ENCODE assay signal across 23 mouse cellular contexts in genomic region chr6:144269666-144270065, GRCm38 (mm10).
A peak's percentile ranks its signal among the peaks of the same experiment; 100 is the strongest.
DNase-seq lines count a peak whose midpoint lies in the region; ATAC-seq and TF ChIP-seq lines count a peak whose summit lies in the region.
"Had no signal": no experiment of that assay in that cellular context is flagged by ENCODE, and none has a peak within 500 bp of the region (broad histone marks: within the 10 kb centered on the region; RNA-seq: fewer than 3 reads in every experiment).

No protein-coding gene starts in this region.

- WGBS in kidney, postnatal 0 days: 38% methylated on average over 4 of the region's 4 CpGs
- 45% methylated on average over 4 of the region's 4 CpGs for WGBS in liver, embryonic 12.5 days (ENCODE audit: insufficient replicate concordance)

- H3K27ac ChIP-seq in kidney, postnatal 0 days: no peak overlapping the region
- no peak overlapping the region for H3K27ac ChIP-seq in liver, embryonic 12.5 days
- H3K27ac ChIP-seq: embryonic facial prominence, embryonic 13.5 days; forebrain, embryonic 12.5 days; heart, embryonic 13.5 days; hindbrain, embryonic 14.5 days; midbrain, embryonic 12.5 days had no signal

- TF ChIP-seq CTCF in kidney, postnatal 0 days (IDR thresholded peaks at IDR 0.05; ENCODE audit: low read depth): no peak

- peak; percentile 27 for DNase-seq in kidney, postnatal 0 days (ENCODE audit: low spot score)
- DNase-seq in kidney, postnatal 36 days: no peak
- peak; percentile 26 for DNase-seq in CD4-positive helper T cell, adult 2 months (ENCODE audit: low read depth, low spot score)
- peak; percentile 32 for DNase-seq in naive thymus-derived CD4-positive, alpha-beta T cell, adult 2 months (ENCODE audit: low read depth)
- DNase-seq in embryo, embryonic 10.5 days (ENCODE audit: low spot score): no peak
- DNase-seq: cerebellum, adult 18-20 months; cerebellum, postnatal 14 days; embryo, embryonic 11 days; kidney, adult 9 months; kidney, postnatal 25 days; layer of hippocampus, adult 9-11 months; liver; thymus, adult 18-20 months had no signal

- no peak overlapping the region for H3K9ac ChIP-seq in kidney, postnatal 0 days (ENCODE audit: low read depth, low read length)
- no peak overlapping the region for H3K9ac ChIP-seq in liver, embryonic 12.5 days
- H3K9ac ChIP-seq: embryonic facial prominence, embryonic 13.5 days; forebrain, embryonic 12.5 days; heart, embryonic 13.5 days; hindbrain, embryonic 14.5 days; midbrain, embryonic 12.5 days had no signal

- H3K36me3 ChIP-seq in kidney, postnatal 0 days (ENCODE audit: insufficient read depth, low read length): no peaks in the 10 kb centered on the region
- no peaks in the 10 kb centered on the region for H3K36me3 ChIP-seq in liver, embryonic 12.5 days
- H3K36me3 ChIP-seq: embryonic facial prominence, embryonic 13.5 days; forebrain, embryonic 12.5 days; heart, embryonic 13.5 days; midbrain, embryonic 12.5 days had no signal

- H3K27me3 ChIP-seq in kidney, postnatal 0 days (ENCODE audit: insufficient read depth, low read length): no peaks in the 10 kb centered on the region
- no peaks in the 10 kb centered on the region for H3K27me3 ChIP-seq in liver, embryonic 12.5 days (replicated peaks)
- H3K27me3 ChIP-seq: forebrain, embryonic 12.5 days; heart, embryonic 13.5 days; Patski had no signal

- ATAC-seq in kidney, postnatal 0 days (replicated peaks; ENCODE audit: low FRiP score, low read depth): no peak
- peak; percentile 53 to 70; a peak in 3 of 4 replicates for ATAC-seq in hematopoietic stem cell, adult 5-6 weeks (replicated peaks in 1 of 2; ENCODE audit: insufficient read depth in 1 of 2, low FRiP score in 2 of 2, low TSS enrichment in 1 of 2, low read depth in 1 of 2, poor library complexity in 2 of 2, severe bottlenecking in 2 of 2)
- ATAC-seq in liver, embryonic 12.5 days: no peak
- ATAC-seq: lung, postnatal 0 days; Patski had no signal

- no peaks in the 10 kb centered on the region for H3K9me3 ChIP-seq in kidney, postnatal 0 days (replicated peaks; ENCODE audit: low read length)
- H3K9me3 ChIP-seq in liver, embryonic 12.5 days (replicated peaks): no peaks in the 10 kb centered on the region
- H3K9me3 ChIP-seq: embryonic facial prominence, embryonic 13.5 days; forebrain, embryonic 12.5 days; heart, embryonic 13.5 days; midbrain, embryonic 12.5 days had no signal

- H3K4me2 ChIP-seq in kidney, postnatal 0 days (ENCODE audit: low read length): no peak overlapping the region
- no peak overlapping the region for H3K4me2 ChIP-seq in liver, embryonic 12.5 days
- H3K4me2 ChIP-seq: embryonic facial prominence, embryonic 13.5 days; forebrain, embryonic 12.5 days; heart, embryonic 13.5 days; hindbrain, embryonic 14.5 days; midbrain, embryonic 12.5 days had no signal

- no peak overlapping the region for H3K4me3 ChIP-seq in kidney, postnatal 0 days (replicated peaks; ENCODE audit: low read depth, low read length)
- no peak overlapping the region for H3K4me3 ChIP-seq in liver, embryonic 12.5 days
- H3K4me3 ChIP-seq: embryonic facial prominence, embryonic 13.5 days; erythroblast, embryonic 14.5 days; forebrain, embryonic 12.5 days; heart, embryonic 13.5 days; midbrain, embryonic 12.5 days had no signal

- H3K4me1 ChIP-seq in kidney, postnatal 0 days (replicated peaks; ENCODE audit: insufficient read depth, low read length): no peaks in the 10 kb centered on the region
- 0 out of 2 replicates have a peak, but pooled peaks cover 5% of the 10 kb centered on the region for H3K4me1 ChIP-seq in liver, embryonic 12.5 days

Comparison
In these comparisons a context has a peak if more than half of its experiments do, and no peak if none do; other contexts are left out.
1. DNase-seq: peak in kidney, postnatal 0 days (single experiment), CD4-positive helper T cell, adult 2 months (single experiment) and naive thymus-derived CD4-positive, alpha-beta T cell, adult 2 months (single experiment); none in kidney, postnatal 36 days (0 of 2) and embryo, embryonic 10.5 days (single experiment).
2. ATAC-seq: peak in hematopoietic stem cell, adult 5-6 weeks (2 of 2); none in kidney, postnatal 0 days (single experiment) and liver, embryonic 12.5 days (single experiment).